Mouse (Mus musculus) kidney, embryonic 15.5 days (tissue): ENCODE results near the gene Tmem52b. TPM values are rescaled to one million over a fixed set of nuclear protein-coding genes. Genes with fewer than 3 reads are reported as not detected.

ENCODE experiments used
- ATAC-seq: fragments of 200-750 bp; cut with Nextera tagmentation; replicated peaks from 2 replicates; pipeline ENCODE4 v1.8.0; 2017; ENCODE audit warnings: moderate TSS enrichment; ENCODE audit not compliant: low FRiP score
- H3K27ac ChIP-seq: fragments of 300-500 bp; sonication (generic); 2 replicates; pipeline ENCODE4 v1.5.1; 2015; ENCODE audit warnings: mild to moderate bottlenecking, inconsistent platforms
- H3K27me3 ChIP-seq: fragments of 300-500 bp; sonication (generic); 2 replicates; pipeline ENCODE4 v1.6.1; 2015; ENCODE audit warnings: inconsistent platforms
- H3K36me3 ChIP-seq: fragments of 300-500 bp; sonication (generic); 2 replicates; pipeline ENCODE4 v1.6.1; 2015; ENCODE audit warnings: inconsistent platforms
- H3K4me1 ChIP-seq: fragments of 300-500 bp; sonication (generic); 2 replicates; pipeline ENCODE4 v1.6.1; 2015; ENCODE audit warnings: inconsistent platforms
- H3K4me2 ChIP-seq: fragments of 300-500 bp; sonication (generic); 2 replicates; pipeline ENCODE4 v1.6.1; 2015; ENCODE audit warnings: moderate library complexity, mild to moderate bottlenecking, inconsistent platforms
- H3K4me3 ChIP-seq: fragments of 300-500 bp; sonication (generic); replicated peaks from 2 replicates; pipeline ENCODE4 v1.5.1; 2015; ENCODE audit warnings: mild to moderate bottlenecking, inconsistent platforms
- H3K9ac ChIP-seq: fragments of 300-500 bp; sonication (generic); 2 replicates; pipeline ENCODE4 v1.6.1; 2015; ENCODE audit warnings: mild to moderate bottlenecking, inconsistent platforms
- H3K9me3 ChIP-seq: fragments of 300-500 bp; sonication (generic); replicated peaks from 2 replicates; pipeline ENCODE4 v1.6.1; 2016; ENCODE audit warnings: inconsistent platforms
- WGBS: fragments of 180-500 bp; shearing (Covaris S2); methylation state at CpG from one replicate; pipeline ENCODE4 v1.1.7; 2015; ENCODE audit warnings: mixed read lengths; 5-methylcytosine and 5-hydroxymethylcytosine counted together
- polyA plus RNA-seq: library from polyadenylated mRNA; unstranded; fragments of >200 nt; fragmentation: Nextera tagmentation; extraction: Ambion mirVana; gene quantifications from 2 replicates; pipeline ENCODE4 v1.2.1, GENCODE M21; 2015

Gene Tmem52b
- polyA plus RNA-seq, 1 experiment from 2014 or later = 44.7 TPM

DNA sequence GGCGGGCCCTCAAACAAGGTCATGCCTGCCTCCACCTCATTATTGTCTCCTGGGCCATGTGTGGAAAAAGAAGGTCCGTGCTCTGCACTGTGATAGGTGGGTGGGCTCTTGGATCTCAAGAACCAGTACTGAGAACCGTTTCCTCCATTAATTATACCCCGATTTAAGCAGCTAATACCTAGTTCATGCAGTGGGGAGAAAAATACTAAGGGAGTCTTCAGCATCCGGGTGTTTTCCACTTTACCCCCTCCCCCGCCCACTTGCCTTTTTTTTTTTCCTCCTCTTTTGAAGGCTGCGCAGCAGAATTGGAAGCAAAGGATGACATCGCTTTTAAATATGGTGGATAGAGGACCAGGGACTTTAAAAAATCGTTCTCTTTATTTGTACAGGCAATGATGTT is 21.7 kb downstream of the Tmem52b start:
- Histone ChIP-seq H3K4me2 (peak overlapping the region; percentile 87), H3K27me3 (no peaks in the 10 kb centered on the region), H3K4me3 (peak overlapping the region; percentile 89), H3K27ac (0 out of 2 replicates have a peak overlapping the region, but pooled peaks have one; percentile 22), H3K9ac (peak overlapping the region; percentile 76), H3K36me3 (peaks cover 19% of the 10 kb centered on the region), H3K9me3 (no peaks in the 10 kb centered on the region), H3K4me1 (peaks cover 29% of the 10 kb centered on the region)
- peak; percentile 16; the same call in 1 of the 2 replicates for ATAC-seq
- 12% methylated on average over 9 of the region's 9 CpGs for WGBS

- no peaks in the 10 kb centered on the region for H3K27me3 ChIP-seq
- peak overlapping the region; percentile 89 for H3K4me3 ChIP-seq
- peaks cover 25% of the 10 kb centered on the region for H3K36me3 ChIP-seq
- H3K27ac ChIP-seq = peak overlapping the region; percentile 60
- H3K4me2 ChIP-seq = peak overlapping the region; percentile 87
- ATAC-seq = peak; percentile 77
- peak overlapping the region; percentile 29; the same call in 1 of the 2 replicates for H3K9ac ChIP-seq
- H3K9me3 ChIP-seq = no peaks in the 10 kb centered on the region
- 30% methylated on average over 4 of the region's 4 CpGs for WGBS
- H3K4me1 ChIP-seq = peaks cover 29% of the 10 kb centered on the region
Measured at GRCm38 (mm10) chr6:129534627-129535190, 22.4 kb downstream of the Tmem52b start.

- 80% methylated on average over 4 of the region's 4 CpGs for WGBS
Measured at GRCm38 (mm10) chr6:129535723-129536122, 23.4 kb downstream of the Tmem52b start.

GRCm38 (mm10) chr6:129538555-129538954 is 26.2 kb downstream of the Tmem52b start:
- Histone ChIP-seq H3K4me1 (peaks cover 24% of the 10 kb centered on the region), H3K27ac (no peak overlapping the region), H3K4me2 (no peak overlapping the region), H3K9me3 (no peaks in the 10 kb centered on the region), H3K36me3 (peaks cover 59% of the 10 kb centered on the region), H3K4me3 (no peak overlapping the region), H3K9ac (no peak overlapping the region), H3K27me3 (no peaks in the 10 kb centered on the region)
- WGBS = 67% methylated on average over 6 of the region's 6 CpGs
- ATAC-seq = no peak

More at GRCm38 (mm10) chr6:129535723-129536122, 23.4 kb downstream of the Tmem52b start:
- no peak overlapping the region for H3K27ac ChIP-seq
- peak overlapping the region; percentile 87 for H3K4me2 ChIP-seq
- H3K36me3 ChIP-seq = peaks cover 35% of the 10 kb centered on the region
- peaks cover 29% of the 10 kb centered on the region for H3K4me1 ChIP-seq
- no peaks in the 10 kb centered on the region for H3K9me3 ChIP-seq
- no peaks in the 10 kb centered on the region for H3K27me3 ChIP-seq
- no peak for ATAC-seq
- 0 out of 2 replicates have a peak overlapping the region, but pooled peaks have one; percentile 4 for H3K9ac ChIP-seq
- peak overlapping the region; percentile 89; the same call in 1 of the 2 replicates for H3K4me3 ChIP-seq

GRCm38 (mm10) chr6:129541931-129542330 is 29.6 kb downstream of the Tmem52b start:
- H3K36me3 ChIP-seq = peaks cover 59% of the 10 kb centered on the region
- H3K9ac ChIP-seq = no peak overlapping the region
- no peak overlapping the region for H3K4me2 ChIP-seq
- no peaks in the 10 kb centered on the region for H3K4me1 ChIP-seq
- no peaks in the 10 kb centered on the region for H3K27me3 ChIP-seq
- no peak overlapping the region for H3K27ac ChIP-seq
- no peak for ATAC-seq
- no peaks in the 10 kb centered on the region for H3K9me3 ChIP-seq
- WGBS = 88% methylated on average over 9 of the region's 9 CpGs
- H3K4me3 ChIP-seq = no peak overlapping the region

DNA sequence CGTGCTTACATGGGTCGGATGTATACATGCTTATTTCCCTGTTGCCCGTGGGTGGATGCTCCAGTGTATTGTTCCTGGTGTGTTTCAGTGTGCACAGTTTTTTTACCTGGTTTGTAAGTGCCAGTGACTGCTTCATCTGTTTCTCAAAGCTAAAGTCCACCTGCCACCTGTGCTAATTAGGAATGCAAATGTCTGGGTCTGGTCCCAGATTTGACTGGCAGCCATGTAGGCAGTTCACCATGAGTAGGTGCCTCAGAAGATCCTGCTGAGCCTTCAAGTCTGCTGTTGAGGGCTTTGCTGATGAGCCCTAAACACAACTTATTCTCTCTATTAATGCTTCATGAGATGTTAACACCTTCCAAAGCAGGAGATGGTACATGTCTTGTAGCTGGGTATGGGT is 30.2 kb downstream of the Tmem52b start:
- WGBS = 89% methylated on average over 3 of the region's 3 CpGs
- H3K9ac ChIP-seq = no peak overlapping the region
- H3K27ac ChIP-seq = no peak overlapping the region
- no peak for ATAC-seq
- H3K4me1 ChIP-seq = no peaks in the 10 kb centered on the region
- H3K4me2 ChIP-seq = no peak overlapping the region
- no peak overlapping the region for H3K4me3 ChIP-seq
- no peaks in the 10 kb centered on the region for H3K27me3 ChIP-seq
- peaks cover 55% of the 10 kb centered on the region for H3K36me3 ChIP-seq
- H3K9me3 ChIP-seq = no peaks in the 10 kb centered on the region

GRCm38 (mm10) chr6:129543709-129544606 is 31.6 kb downstream of the Tmem52b start:
- Histone ChIP-seq H3K4me3 (no peak overlapping the region), H3K9ac (no peak overlapping the region), H3K9me3 (no peaks in the 10 kb centered on the region), H3K4me2 (no peak overlapping the region), H3K36me3 (peaks cover 41% of the 10 kb centered on the region), H3K4me1 (no peaks in the 10 kb centered on the region), H3K27me3 (no peaks in the 10 kb centered on the region), H3K27ac (no peak overlapping the region)
- 0 out of 2 replicates have a peak, but pooled peaks have one; percentile 67 for ATAC-seq
- 65% methylated on average over 6 of the region's 6 CpGs for WGBS

DNA sequence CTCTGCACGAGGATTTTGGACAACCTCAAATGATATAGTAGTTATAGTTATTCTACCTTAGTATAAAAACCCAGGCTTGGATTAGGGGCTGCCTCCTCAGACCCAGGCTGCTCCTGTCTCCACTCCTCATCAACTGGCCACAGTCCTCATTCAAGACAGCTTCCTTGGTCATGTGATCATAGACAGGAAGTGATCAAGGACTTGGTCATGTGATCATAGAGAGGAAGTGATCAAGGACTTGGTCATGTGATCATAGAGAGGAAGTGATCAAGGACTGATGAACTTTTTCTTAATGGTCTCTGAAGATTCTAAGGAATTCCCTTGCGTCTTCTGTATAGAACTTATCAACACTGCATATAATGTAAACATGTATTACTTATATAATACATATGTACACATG is 34.9 kb downstream of the Tmem52b start:
- Histone ChIP-seq H3K9me3 (no peaks in the 10 kb centered on the region), H3K9ac (no peak overlapping the region), H3K27me3 (no peaks in the 10 kb centered on the region), H3K4me3 (no peak overlapping the region), H3K4me2 (no peak overlapping the region), H3K36me3 (peaks cover 10% of the 10 kb centered on the region; the same call in 1 of the 2 replicates), H3K4me1 (no peaks in the 10 kb centered on the region), H3K27ac (no peak overlapping the region)
- ATAC-seq = no peak
- 82% methylated on average over 2 of the region's 2 CpGs for WGBS

- H3K4me2 ChIP-seq = no peak overlapping the region
- 61% methylated on average over 3 of the region's 3 CpGs for WGBS
- H3K36me3 ChIP-seq = peaks cover 3% of the 10 kb centered on the region; the same call in 1 of the 2 replicates
- H3K9ac ChIP-seq = no peak overlapping the region
- H3K4me3 ChIP-seq = no peak overlapping the region
- no peaks in the 10 kb centered on the region for H3K4me1 ChIP-seq
- no peak overlapping the region for H3K27ac ChIP-seq
- ATAC-seq = no peak
- no peaks in the 10 kb centered on the region for H3K27me3 ChIP-seq
- no peaks in the 10 kb centered on the region for H3K9me3 ChIP-seq
Measured at GRCm38 (mm10) chr6:129548009-129548408, 35.7 kb downstream of the Tmem52b start.

DNA sequence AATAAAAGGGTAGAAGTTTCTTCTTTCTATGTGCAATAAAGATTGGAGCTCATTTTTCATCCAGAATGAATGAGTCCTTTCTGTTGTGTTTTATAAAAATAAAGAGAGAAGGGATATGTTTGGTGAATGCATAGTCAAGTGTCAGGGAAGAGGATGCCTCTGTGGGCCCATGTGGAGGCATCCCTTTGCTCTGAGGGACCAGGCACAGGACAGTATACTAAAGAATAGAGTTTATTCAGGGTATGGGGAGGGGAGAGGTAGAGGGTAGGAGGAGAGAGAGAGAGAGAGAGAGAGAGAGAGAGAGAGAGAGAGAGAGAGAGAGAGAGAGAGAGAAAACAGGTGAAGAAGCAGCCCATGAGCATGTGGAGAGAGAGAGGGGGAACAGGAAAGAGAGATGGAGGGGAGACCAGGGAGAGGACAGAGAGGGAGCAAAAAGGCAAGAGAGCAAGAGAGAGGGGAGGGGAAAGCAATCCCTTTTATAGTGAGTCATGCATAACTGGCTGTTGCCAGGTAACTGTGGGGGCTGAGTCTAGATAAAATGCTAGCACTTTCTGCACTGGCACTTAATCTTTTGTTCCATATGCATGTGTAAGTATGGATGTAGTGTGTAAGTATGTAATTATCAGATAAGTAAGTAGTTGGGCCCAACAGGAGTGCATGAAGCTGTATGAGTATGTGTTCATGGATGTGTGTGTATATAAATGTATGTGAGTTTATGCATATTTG is 45.1 kb downstream of the Tmem52b start:
- ATAC-seq = peak; percentile 73

DNA sequence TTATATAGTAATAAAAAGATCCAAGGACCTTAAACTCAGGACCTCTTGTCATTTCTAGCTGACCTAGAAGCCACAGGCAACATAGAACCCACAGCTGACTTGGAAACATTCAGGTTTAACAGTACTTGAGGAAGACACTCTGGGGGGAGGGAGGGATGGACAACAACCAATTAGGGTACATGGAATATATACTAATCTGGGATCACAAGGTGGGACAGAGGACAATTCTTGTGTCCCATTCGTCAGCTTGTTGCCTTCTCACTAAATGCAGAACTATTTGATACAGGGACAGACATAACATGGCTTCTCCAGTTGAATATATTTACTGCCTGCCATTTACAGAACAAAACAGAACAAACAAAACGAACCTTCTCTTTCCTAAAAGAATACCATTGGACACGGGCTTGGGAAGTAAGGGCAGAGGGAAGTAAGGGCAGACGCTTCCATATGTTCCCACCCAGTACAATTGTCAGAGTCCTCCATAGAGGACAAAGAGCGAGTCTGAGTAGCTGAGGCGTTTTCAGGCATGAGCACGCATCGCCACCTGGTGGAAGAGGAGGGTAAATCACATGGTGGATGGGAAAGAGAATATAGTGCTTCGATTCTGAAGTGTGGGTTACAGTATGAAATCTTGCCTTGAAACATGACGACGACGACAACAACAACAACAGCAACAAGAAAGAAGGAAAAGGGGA is 46.7 kb downstream of the Tmem52b start:
- Histone ChIP-seq H3K9me3 (no peaks in the 10 kb centered on the region), H3K36me3 (no peaks in the 10 kb centered on the region), H3K27me3 (no peaks in the 10 kb centered on the region), H3K4me3 (no peak overlapping the region), H3K4me2 (no peak overlapping the region), H3K27ac (peak overlapping the region; percentile 58; the same call in 1 of the 2 replicates), H3K4me1 (peaks cover 14% of the 10 kb centered on the region; the same call in 1 of the 2 replicates), H3K9ac (no peak overlapping the region)
- ATAC-seq = peak; percentile 80
- 17% methylated on average over 12 of the region's 12 CpGs for WGBS

More for the DNA sequence above, 45.1 kb downstream of the Tmem52b start:
- Histone ChIP-seq H3K9ac (no peak overlapping the region), H3K4me3 (no peak overlapping the region), H3K4me2 (no peak overlapping the region), H3K27me3 (no peaks in the 10 kb centered on the region), H3K27ac (peak overlapping the region; percentile 58; the same call in 1 of the 2 replicates), H3K9me3 (no peaks in the 10 kb centered on the region), H3K4me1 (peaks cover 14% of the 10 kb centered on the region; the same call in 1 of the 2 replicates), H3K36me3 (no peaks in the 10 kb centered on the region)
